Mouse (Mus musculus): ENCODE results near the gene Rai1. TPM values are rescaled to one million over a fixed set of nuclear protein-coding genes. Genes with fewer than 3 reads are reported as not detected.

The Rai1 gene
- total and polyA plus RNA-seq, 2 experiments = 2.7 to 12.9 TPM

DNA sequence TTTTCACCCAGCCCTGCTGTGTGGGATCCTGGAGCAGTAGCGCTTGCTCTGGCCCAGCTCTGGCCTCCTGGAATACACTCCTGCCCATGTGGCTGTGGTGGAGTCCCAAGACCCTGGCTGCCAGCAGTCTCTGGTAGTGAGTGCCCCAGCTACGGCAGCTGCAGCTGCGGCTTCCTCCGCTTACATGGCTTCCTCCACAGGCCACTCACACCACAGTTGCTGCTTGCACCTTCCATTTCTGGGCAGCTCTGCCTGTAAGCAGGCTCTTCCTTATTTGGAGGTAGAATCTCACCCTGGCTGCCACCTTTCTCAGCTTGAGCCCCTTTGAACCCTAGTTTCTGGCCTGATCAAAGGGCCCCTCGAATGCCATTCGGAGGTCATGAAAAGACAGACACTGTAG, 25.7 kb downstream of the Rai1 start:
- peaks cover 50% of the 10 kb centered on the region; the same call in 1 of the 2 replicates for H3K79me2 ChIP-seq (ENCODE audit: control insufficient read depth, insufficient read depth, low read length)
- no peak for DNase-seq (ENCODE audit: extremely low read depth, low read depth, low spot score)
- no peaks in the 10 kb centered on the region for H3K27me3 ChIP-seq (ENCODE audit: control insufficient read depth, insufficient read depth, low read length)
- H3K36me3 ChIP-seq (ENCODE audit: control insufficient read depth, insufficient read depth, low read length) = no peaks in the 10 kb centered on the region
- no peak overlapping the region for H3K27ac ChIP-seq (replicated peaks; ENCODE audit: insufficient read depth, low read depth, low read length)
- 86% methylated on average over 6 of the region's 6 CpGs for WGBS
- H3K4me3 ChIP-seq (ENCODE audit: insufficient read depth, low read depth, low read length) = no peak overlapping the region
- no peak for TF ChIP-seq CTCF (IDR thresholded peaks at IDR 0.05; ENCODE audit: low read depth, low read length)
- H3K9ac ChIP-seq (ENCODE audit: low read depth, low read length) = no peak overlapping the region
- peaks cover 23% of the 10 kb centered on the region for H3K4me1 ChIP-seq (ENCODE audit: control insufficient read depth, insufficient read depth, low read length)

DNA sequence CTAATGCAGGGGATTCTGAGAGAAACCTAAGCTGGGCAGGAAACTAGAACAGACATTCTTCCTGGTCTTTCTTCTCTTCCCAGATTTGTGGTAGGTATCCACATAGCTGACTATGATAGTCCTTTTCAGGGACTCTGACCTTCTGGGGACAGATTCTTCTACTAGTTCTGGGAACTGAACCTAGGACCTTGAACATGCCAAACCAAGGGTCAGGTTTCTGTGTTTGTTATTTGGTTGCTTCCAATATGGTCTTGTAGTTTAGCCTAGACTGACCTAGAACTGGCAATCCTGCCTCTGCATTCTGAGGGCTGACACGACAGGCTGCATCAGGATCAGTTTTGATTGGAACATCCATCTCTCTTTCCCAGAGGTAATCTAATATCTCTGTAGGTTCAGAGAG, 27.2 kb downstream of the Rai1 start:
- TF ChIP-seq POLR2A (IDR thresholded peaks at IDR 0.05; ENCODE audit: extremely low read depth, insufficient read depth, low read length) (no peak), CTCF (IDR thresholded peaks at IDR 0.05; ENCODE audit: low read depth, low read length) (no peak)
- DNase-seq (ENCODE audit: extremely low read depth, low read depth, low spot score) = peak; percentile 75
- H3K9ac ChIP-seq (ENCODE audit: low read depth, low read length) = no peak overlapping the region
- H3K27me3 ChIP-seq (ENCODE audit: control insufficient read depth, insufficient read depth, low read length) = no peaks in the 10 kb centered on the region
- H3K27ac ChIP-seq (replicated peaks; ENCODE audit: insufficient read depth, low read depth, low read length) = peak overlapping the region; percentile 70
- 20% methylated on average over 1 of the region's 1 CpGs for WGBS
- H3K79me2 ChIP-seq (ENCODE audit: control insufficient read depth, insufficient read depth, low read length) = peaks cover 47% of the 10 kb centered on the region; the same call in 1 of the 2 replicates
- no peaks in the 10 kb centered on the region for H3K36me3 ChIP-seq (ENCODE audit: control insufficient read depth, insufficient read depth, low read length)
- no peak overlapping the region for H3K4me3 ChIP-seq (ENCODE audit: insufficient read depth, low read depth, low read length)
- H3K4me1 ChIP-seq (ENCODE audit: control insufficient read depth, insufficient read depth, low read length) = peaks cover 23% of the 10 kb centered on the region

DNA sequence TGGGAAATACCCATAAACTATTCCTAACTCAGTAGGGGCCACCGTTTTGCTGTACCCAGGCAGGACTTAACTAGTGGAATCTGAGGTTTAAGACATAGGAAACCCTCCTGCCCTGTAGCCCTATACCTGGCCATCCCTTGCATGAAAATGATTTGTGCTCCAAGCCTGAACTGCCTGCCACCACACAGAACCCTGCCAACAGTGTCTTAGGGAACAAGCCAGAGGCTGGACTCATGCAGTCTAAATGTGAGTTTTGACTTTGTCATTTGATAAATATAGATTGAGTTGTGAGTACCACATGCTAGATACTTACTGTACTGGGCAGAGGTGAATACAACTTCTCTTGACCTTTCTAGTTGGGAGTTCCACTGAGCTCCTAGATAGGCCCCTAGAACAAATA, 31.7 kb downstream of the Rai1 start:
- DNase-seq (ENCODE audit: extremely low read depth, low read depth, low spot score) = no peak
- H3K9ac ChIP-seq (ENCODE audit: low read depth, low read length) = no peak overlapping the region
- peaks cover 42% of the 10 kb centered on the region for H3K79me2 ChIP-seq (ENCODE audit: control insufficient read depth, insufficient read depth, low read length)
- H3K27ac ChIP-seq (replicated peaks; ENCODE audit: insufficient read depth, low read depth, low read length) = no peak overlapping the region
- no peaks in the 10 kb centered on the region for H3K36me3 ChIP-seq (ENCODE audit: control insufficient read depth, insufficient read depth, low read length)
- no peak overlapping the region for H3K4me3 ChIP-seq (ENCODE audit: insufficient read depth, low read depth, low read length)
- H3K4me1 ChIP-seq (ENCODE audit: control insufficient read depth, insufficient read depth, low read length) = peaks cover 29% of the 10 kb centered on the region
- H3K27me3 ChIP-seq (ENCODE audit: control insufficient read depth, insufficient read depth, low read length) = no peaks in the 10 kb centered on the region
- TF ChIP-seq POLR2A (IDR thresholded peaks at IDR 0.05; ENCODE audit: extremely low read depth, insufficient read depth, low read length) = no peak
- TF ChIP-seq CTCF (IDR thresholded peaks at IDR 0.05; ENCODE audit: low read depth, low read length) = no peak
- WGBS = 92% methylated on average over 1 of the region's 1 CpGs

DNA sequence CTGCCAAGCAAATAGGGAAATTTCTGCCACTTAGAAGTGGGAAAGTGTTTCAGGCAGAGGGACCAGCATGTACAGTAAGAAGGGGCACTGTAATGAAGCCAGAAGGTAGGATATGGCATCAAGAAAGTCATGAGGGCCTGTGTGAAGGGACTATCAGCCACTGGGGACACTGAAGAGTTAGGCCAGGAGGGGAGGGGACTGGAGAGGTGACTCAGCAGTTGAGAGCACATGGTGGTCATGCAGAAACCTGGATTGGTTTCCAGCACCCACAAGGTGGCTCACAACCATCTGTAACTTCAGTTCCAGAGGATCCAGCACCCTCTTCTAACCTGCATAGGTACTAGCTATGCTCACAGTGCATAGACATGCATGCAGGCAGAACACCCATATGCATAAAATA, 32.4 kb downstream of the Rai1 start:
- H3K27ac ChIP-seq (replicated peaks; ENCODE audit: insufficient read depth, low read depth, low read length) = no peak overlapping the region
- TF ChIP-seq CTCF (IDR thresholded peaks at IDR 0.05; ENCODE audit: low read depth, low read length) = no peak
- TF ChIP-seq POLR2A (IDR thresholded peaks at IDR 0.05; ENCODE audit: extremely low read depth, insufficient read depth, low read length) = no peak
- no peak for DNase-seq (ENCODE audit: extremely low read depth, low read depth, low spot score)

DNA sequence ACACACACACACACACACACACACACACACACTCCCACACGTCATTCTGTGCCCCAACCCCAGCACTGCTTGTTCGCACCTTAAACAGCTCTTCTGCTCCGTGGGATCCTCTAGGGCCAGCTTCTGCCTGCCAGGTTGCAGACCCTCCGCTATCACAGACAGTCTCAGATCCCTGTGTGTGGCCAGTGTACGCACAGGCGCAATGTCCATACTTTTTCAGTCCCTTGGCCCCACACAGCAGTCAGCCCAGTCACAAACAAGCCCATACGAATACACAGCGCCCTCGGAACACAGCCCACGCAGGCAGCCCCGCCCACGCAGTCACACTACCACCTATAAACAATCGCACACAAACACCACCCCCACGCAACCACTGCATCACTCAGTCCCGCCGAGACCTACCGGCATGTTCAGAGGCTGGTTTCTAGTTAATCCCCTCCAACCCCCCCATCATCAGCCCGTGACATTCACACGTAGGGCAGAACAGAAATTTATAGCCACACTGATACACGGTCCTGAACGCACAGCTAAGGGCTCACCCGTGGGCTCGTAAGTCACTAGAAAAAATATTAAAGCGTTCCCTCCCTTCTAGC, 34.4 kb downstream of the Rai1 start:
- H3K79me2 ChIP-seq (ENCODE audit: control insufficient read depth, insufficient read depth, low read length) = peaks cover 29% of the 10 kb centered on the region
- no peak overlapping the region for H3K27ac ChIP-seq (replicated peaks; ENCODE audit: insufficient read depth, low read depth, low read length)
- TF ChIP-seq POLR2A (IDR thresholded peaks at IDR 0.05; ENCODE audit: extremely low read depth, insufficient read depth, low read length) (no peak), CTCF (IDR thresholded peaks at IDR 0.05; ENCODE audit: low read depth, low read length) (no peak)
- WGBS = 24% methylated on average over 24 of the region's 24 CpGs
- H3K27me3 ChIP-seq (ENCODE audit: control insufficient read depth, insufficient read depth, low read length) = no peaks in the 10 kb centered on the region
- peak overlapping the region; percentile 54; the same call in 1 of the 2 replicates for H3K4me3 ChIP-seq (ENCODE audit: insufficient read depth, low read depth, low read length)
- peaks cover 6% of the 10 kb centered on the region for H3K4me1 ChIP-seq (ENCODE audit: control insufficient read depth, insufficient read depth, low read length)
- H3K36me3 ChIP-seq (ENCODE audit: control insufficient read depth, insufficient read depth, low read length) = no peaks in the 10 kb centered on the region
- H3K9ac ChIP-seq (ENCODE audit: low read depth, low read length) = peak overlapping the region; percentile 34; the same call in 1 of the 2 replicates
- DNase-seq (ENCODE audit: extremely low read depth, low read depth, low spot score) = no peak

More for the DNA sequence above, 32.4 kb downstream of the Rai1 start:
- Histone ChIP-seq H3K79me2 (ENCODE audit: control insufficient read depth, insufficient read depth, low read length) (peaks cover 42% of the 10 kb centered on the region), H3K9ac (ENCODE audit: low read depth, low read length) (no peak overlapping the region), H3K27me3 (ENCODE audit: control insufficient read depth, insufficient read depth, low read length) (no peaks in the 10 kb centered on the region), H3K36me3 (ENCODE audit: control insufficient read depth, insufficient read depth, low read length) (no peaks in the 10 kb centered on the region), H3K4me1 (ENCODE audit: control insufficient read depth, insufficient read depth, low read length) (peaks cover 24% of the 10 kb centered on the region), H3K4me3 (ENCODE audit: insufficient read depth, low read depth, low read length) (no peak overlapping the region)

DNA sequence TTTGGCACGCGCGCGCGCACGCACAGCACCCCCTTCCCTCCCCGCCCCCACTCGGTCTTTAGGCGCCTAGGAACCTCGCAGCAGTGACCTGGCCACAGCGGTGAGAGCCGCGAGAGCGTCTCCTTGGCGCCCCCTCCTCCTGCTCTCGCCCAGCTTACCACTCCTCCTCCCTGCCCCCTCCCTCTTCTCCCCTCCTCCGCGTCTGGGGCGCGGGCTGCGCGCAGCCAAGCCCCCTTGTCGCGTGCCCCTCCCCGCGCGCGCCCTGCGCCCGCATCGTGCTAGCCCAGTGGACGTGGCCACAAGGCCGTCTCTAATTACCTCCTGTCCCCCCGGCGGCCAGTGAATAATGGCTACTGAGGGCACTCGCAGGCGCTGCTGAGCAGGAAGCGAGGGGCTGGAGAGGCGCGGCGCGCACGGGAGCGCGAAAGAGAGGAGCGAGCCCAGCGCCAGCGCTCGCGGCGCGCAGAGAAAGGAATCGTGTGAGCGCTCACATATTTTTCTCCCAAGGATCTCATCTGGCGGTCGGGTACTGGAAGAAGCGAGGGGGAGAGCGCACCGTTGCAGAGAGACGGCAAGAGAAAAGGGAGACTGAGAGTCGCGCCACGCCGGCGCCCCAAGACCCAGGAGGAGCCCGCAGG, 35.0 kb downstream of the Rai1 start:
- H3K4me1 ChIP-seq (ENCODE audit: control insufficient read depth, insufficient read depth, low read length) = peaks cover 6% of the 10 kb centered on the region
- peaks cover 24% of the 10 kb centered on the region for H3K79me2 ChIP-seq (ENCODE audit: control insufficient read depth, insufficient read depth, low read length)
- H3K4me3 ChIP-seq (ENCODE audit: insufficient read depth, low read depth, low read length) = peak overlapping the region; percentile 54; the same call in 1 of the 2 replicates
- no peaks in the 10 kb centered on the region for H3K27me3 ChIP-seq (ENCODE audit: control insufficient read depth, insufficient read depth, low read length)
- no peak for DNase-seq (ENCODE audit: extremely low read depth, low read depth, low spot score)
- H3K9ac ChIP-seq (ENCODE audit: low read depth, low read length) = peak overlapping the region; percentile 34; the same call in 1 of the 2 replicates
- H3K27ac ChIP-seq (replicated peaks; ENCODE audit: insufficient read depth, low read depth, low read length) = no peak overlapping the region
- no peaks in the 10 kb centered on the region for H3K36me3 ChIP-seq (ENCODE audit: control insufficient read depth, insufficient read depth, low read length)
- TF ChIP-seq POLR2A (IDR thresholded peaks at IDR 0.05; ENCODE audit: extremely low read depth, insufficient read depth, low read length) = no peak
- TF ChIP-seq CTCF (IDR thresholded peaks at IDR 0.05; ENCODE audit: low read depth, low read length) = no peak
- 5% methylated on average over 66 of the region's 66 CpGs for WGBS
